Mouse (Mus musculus) layer of hippocampus, postnatal 10 days (tissue): Measurements from ENCODE around the gene Hes1. TPM values are rescaled to one million over a fixed set of nuclear protein-coding genes. Genes with fewer than 3 reads are reported as not detected.
A peak's percentile ranks its signal among the peaks of the same experiment; 100 is the strongest.

Source experiments
- DNase-seq, 2 experiments: peaks; one replicate each; pipeline ENCODE4 v3.0.0; 2021; ENCODE audit warnings: low spot score in 2 of 2
- total RNA-seq, 2 experiments: library from RNA; stranded (reverse); gene quantifications; 2 replicates each; pipeline ENCODE4 v1.2.3; 2021

The Hes1 gene
- total RNA-seq, 2 experiments from 2014 or later, result 14.5 to 19.2 TPM

- no peak for DNase-seq
Measured at GRCm38 (mm10) chr16:30050767-30051490, 13.3 kb upstream of the Hes1 start.

GRCm38 (mm10) chr16:30052271-30052670 lies 11.9 kb upstream of the Hes1 start:
- no peak for DNase-seq

- DNase-seq, result no peak
Measured at GRCm38 (mm10) chr16:30052839-30053511, 11.2 kb upstream of the Hes1 start.

DNA sequence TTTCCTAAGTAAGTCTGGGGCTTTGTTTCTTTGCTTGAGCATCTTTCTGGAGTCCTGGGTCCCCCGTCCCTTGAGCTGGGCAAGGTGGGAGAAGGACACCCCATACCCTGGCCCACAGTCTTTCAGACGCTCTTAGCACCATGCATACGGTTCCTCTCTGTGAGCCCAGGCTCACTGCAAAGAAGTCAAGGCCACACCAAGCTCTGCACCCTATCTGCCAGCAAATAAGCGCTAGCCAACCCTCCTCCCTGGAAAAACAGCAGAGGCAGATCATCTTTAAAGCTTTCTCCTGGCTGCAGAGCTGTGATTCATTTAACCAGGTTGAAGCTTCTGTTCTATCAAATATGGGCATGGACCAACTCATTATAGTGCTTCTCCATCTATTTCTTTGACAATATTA lies 9.6 kb upstream of the Hes1 start:
- DNase-seq, result no peak

- DNase-seq, result no peak
Measured at GRCm38 (mm10) chr16:30055361-30055889, 8.8 kb upstream of the Hes1 start.

DNA sequence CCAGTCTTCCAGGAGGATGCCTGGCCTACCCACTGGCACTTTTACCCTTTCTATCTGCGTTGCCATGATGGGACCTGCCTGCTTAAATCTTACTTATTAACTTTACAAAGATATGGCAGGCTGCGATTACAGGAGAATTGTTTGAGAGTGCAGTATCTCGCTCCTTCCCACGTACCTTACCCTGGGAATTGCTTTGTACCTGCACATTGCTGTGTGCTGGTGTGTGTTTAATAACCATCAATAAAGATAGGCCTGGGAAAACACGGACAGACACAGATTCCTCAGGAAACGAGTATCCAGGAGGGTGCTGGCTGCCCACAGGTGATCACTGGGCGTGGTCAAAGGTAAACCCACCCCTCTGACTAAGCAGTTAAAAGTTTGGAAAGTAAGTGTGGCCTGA lies 8.3 kb upstream of the Hes1 start:
- DNase-seq, result no peak

GRCm38 (mm10) chr16:30056906-30057305 lies 7.3 kb upstream of the Hes1 start:
- no peak for DNase-seq

DNA sequence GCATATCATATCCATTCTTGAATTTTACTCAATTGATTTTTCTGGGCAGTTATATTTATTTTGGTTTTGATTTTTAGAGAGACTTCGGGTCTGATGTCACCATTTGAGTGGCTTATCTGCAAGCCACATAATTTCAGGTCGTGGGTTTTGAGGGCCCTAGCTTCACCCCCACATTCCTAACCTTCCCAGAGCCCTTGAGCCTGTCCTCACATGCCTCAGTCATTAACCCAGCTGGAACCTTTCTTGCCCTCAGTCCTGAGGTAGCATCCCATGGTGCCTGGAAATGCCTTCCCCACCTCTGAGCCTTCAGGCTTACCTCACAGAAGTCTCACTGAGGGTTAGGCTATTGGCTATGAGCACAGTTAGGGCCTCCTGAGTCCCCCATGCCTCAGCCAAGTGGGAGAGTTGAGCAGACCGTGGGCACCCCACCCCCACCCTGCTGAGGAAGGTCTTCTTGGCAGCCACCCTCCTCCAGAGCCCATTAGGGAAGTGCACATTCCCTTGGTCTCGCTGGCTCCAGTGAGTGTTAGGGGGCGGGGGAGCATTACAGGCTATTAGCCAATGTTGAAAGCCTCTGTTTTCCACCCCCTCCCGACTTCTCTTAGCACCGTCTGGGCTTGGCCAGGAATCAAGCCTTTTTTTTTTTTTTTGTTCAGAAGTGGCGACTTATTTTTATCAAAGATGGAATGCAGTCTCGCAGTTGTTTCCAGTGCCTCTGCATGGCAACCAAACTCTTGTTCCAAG lies 5.0 kb upstream of the Hes1 start:
- DNase-seq, result peak; percentile 34 to 61

- no peak for DNase-seq
Measured at GRCm38 (mm10) chr16:30060412-30060811, 3.8 kb upstream of the Hes1 start.

GRCm38 (mm10) chr16:30062242-30063030 lies 1.7 kb upstream of the Hes1 start:
- DNase-seq, result no peak

- peak; percentile 53 to 72 for DNase-seq
Measured at GRCm38 (mm10) chr16:30063121-30063881, 883 bp upstream of the Hes1 start.

GRCm38 (mm10) chr16:30064613-30065012 lies 429 bp downstream of the Hes1 start:
- peak in 1 of 2 experiments; percentile 26 for DNase-seq

DNA sequence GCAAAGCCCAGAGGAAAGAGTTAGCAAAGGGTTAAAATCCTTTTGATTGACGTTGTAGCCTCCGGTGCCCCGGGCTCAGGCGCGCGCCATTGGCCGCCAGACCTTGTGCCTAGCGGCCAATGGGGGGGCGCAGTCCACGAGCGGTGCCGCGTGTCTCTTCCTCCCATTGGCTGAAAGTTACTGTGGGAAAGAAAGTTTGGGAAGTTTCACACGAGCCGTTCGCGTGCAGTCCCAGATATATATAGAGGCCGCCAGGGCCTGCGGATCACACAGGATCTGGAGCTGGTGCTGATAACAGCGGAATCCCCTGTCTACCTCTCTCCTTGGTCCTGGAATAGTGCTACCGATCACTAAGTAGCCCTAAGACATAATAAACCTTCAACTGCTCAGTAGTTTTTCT lies 893 bp downstream of the Hes1 start:
- DNase-seq, result peak; percentile 80 to 85

DNA sequence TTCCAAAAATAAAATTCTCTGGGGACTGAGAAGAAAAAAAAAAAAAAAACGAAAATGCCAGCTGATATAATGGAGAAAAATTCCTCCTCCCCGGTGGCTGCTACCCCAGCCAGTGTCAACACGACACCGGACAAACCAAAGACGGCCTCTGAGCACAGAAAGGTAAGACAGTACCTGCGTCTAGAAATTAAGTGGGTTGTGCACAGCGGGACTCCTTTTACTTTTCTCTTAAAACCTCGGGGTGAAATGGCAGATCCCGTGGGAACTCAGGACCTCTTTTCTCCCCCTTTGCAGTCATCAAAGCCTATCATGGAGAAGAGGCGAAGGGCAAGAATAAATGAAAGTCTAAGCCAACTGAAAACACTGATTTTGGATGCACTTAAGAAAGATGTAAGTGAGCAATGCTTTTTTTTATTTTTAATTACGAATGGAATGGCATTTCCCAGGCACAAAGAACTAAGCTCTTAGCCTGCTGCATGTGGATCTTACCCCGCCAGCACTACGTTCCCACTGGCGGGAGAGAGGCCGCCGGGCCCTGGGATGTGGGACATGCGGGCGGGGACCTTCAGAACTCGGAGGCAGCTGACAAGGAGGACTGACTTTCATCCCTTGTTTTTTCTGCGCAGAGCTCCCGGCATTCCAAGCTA lies 1.5 kb downstream of the Hes1 start:
- no peak for DNase-seq

GRCm38 (mm10) chr16:30066184-30066851 lies 2.1 kb downstream of the Hes1 start:
- peak; percentile 37 to 59 for DNase-seq

- DNase-seq, result peak; percentile 86 to 91
Measured at GRCm38 (mm10) chr16:30066852-30067301, 2.7 kb downstream of the Hes1 start.

GRCm38 (mm10) chr16:30068041-30069020 lies 4.1 kb downstream of the Hes1 start:
- no peak for DNase-seq

- peak in 1 of 2 experiments; percentile 22 for DNase-seq
Measured at GRCm38 (mm10) chr16:30069580-30069949, 5.4 kb downstream of the Hes1 start.
